Mouse (Mus musculus) hematopoietic multipotent progenitor cell, adult 10-12 weeks (in vitro differentiated cells): ENCODE measurements around the gene Ccdc186. TPM values are rescaled to one million over a fixed set of nuclear protein-coding genes. Genes with fewer than 3 reads are reported as not detected.

Experiments
- polyA plus RNA-seq: library from polyadenylated mRNA; stranded (reverse); fragments of >175 nt; gene quantifications from 2 replicates; pipeline ENCODE4 v1.2.3, GENCODE M21; 2012; ENCODE audit warnings: low replicate concordance

Ccdc186 gene
- polyA plus RNA-seq: 1.3 and 2.2 TPM in 2 replicates

GRCm38 (mm10) chr19:56821798-56822447 is at the start of gene Ccdc186:
Gene Ccdc186, minus strand, starts transcription at chr19:56822190.

GRCm38 (mm10) chr19:56826047-56826631 is 4.1 kb upstream of the Ccdc186 start, which contains the start of gene Tdrd1:
Gene Tdrd1, plus strand, starts transcription at chr19:56826209.

Other genes starting within 250 kb of the Ccdc186 start
- gene Adrb1, start 100.0 kb downstream of the Ccdc186 start, polyA plus RNA-seq: 10.7 and 17.2 TPM in 2 replicates
- gene Tdrd1, start 4.0 kb upstream of the Ccdc186 start, polyA plus RNA-seq: not detected in 2 replicates
- not detected in 2 replicates for gene Vwa2, start 52.1 kb upstream of the Ccdc186 start, polyA plus RNA-seq
- 0.11 and 0.53 TPM in 2 replicates for gene Afap1l2, start 186.0 kb upstream of the Ccdc186 start, polyA plus RNA-seq